Mouse (Mus musculus) embryonic fibroblast, embryonic 13.5 days (primary cell): ENCODE results near the gene Panx2.

ENCODE experiments used
- CTCF ChIP-seq: IDR thresholded peaks from 2 replicates; pipeline ENCODE4 v1.5.1; 2011; ENCODE audit warnings: mild to moderate bottlenecking, control low read depth, low read length, moderate library complexity, borderline replicate concordance; ENCODE audit not compliant: insufficient read depth
- POLR2A ChIP-seq: IDR thresholded peaks from 2 replicates; pipeline ENCODE4 v1.6.1; 2011; ENCODE audit warnings: low read depth, mild to moderate bottlenecking, control low read depth, low read length, moderate library complexity

- TF ChIP-seq CTCF: no peak
- TF ChIP-seq POLR2A: no peak
These were observed 44.9 kb downstream of the Panx2 start for GRCm38 (mm10) chr15:89104425-89104824.
